Mouse (Mus musculus): ENCODE measurements around the gene Fmo9. TPM values are rescaled to one million over a fixed set of nuclear protein-coding genes. Genes with fewer than 3 reads are reported as not detected.

Fmo9 gene
- polyA plus RNA-seq, 1 experiment from 2014 or later, result not detected

Small RNAs within 50 kb of the gene (microRNA-seq; reads per million reads assigned to microRNA genes)
- not detected for gene Gm22992

Other genes with a start within 250 kb of the Fmo9 start
- gene Gm4846, start 184.3 kb downstream of the Fmo9 start, polyA plus RNA-seq (2014; fragmentation: Nextera tagmentation; extraction: Ambion mirVana), result not detected in 2 replicates
- gene Gm4847, start 34.2 kb downstream of the Fmo9 start, polyA plus RNA-seq (2014; fragmentation: Nextera tagmentation; extraction: Ambion mirVana), result not detected in 2 replicates